Mouse (Mus musculus) liver, adult 2 months (tissue): ENCODE results near the gene Hist1h4a. TPM values are rescaled to one million over a fixed set of nuclear protein-coding genes. Genes with fewer than 3 reads are reported as not detected.
A peak's percentile ranks its signal among the peaks of the same experiment; 100 is the strongest.

Experiments
- DNase-seq: peaks from one replicate; pipeline ENCODE4 v3.0.0-alpha.2; 2011; ENCODE audit warnings: low read depth, low spot score; ENCODE audit errors: extremely low read depth
- H3K27ac ChIP-seq: fragments of 200-500 bp; replicated peaks from 2 replicates; pipeline ENCODE4 v1.5.1; 2012; ENCODE audit warnings: low read depth, mild to moderate bottlenecking, control low read depth, inconsistent platforms, low read length; ENCODE audit not compliant: insufficient read depth
- H3K27me3 ChIP-seq: fragments of 200-500 bp; 2 replicates; pipeline ENCODE4 v1.6.1; 2012; ENCODE audit warnings: mild to moderate bottlenecking, moderate library complexity, low read length, inconsistent platforms; ENCODE audit not compliant: control insufficient read depth, insufficient read depth
- H3K36me3 ChIP-seq: fragments of 200-500 bp; 2 replicates; pipeline ENCODE4 v1.6.1; 2012; ENCODE audit warnings: low read length, inconsistent platforms; ENCODE audit not compliant: control insufficient read depth, insufficient read depth
- H3K4me1 ChIP-seq: fragments of 200-500 bp; 2 replicates; pipeline ENCODE4 v1.6.1; 2011; ENCODE audit warnings: low read length; ENCODE audit not compliant: control insufficient read depth, insufficient read depth
- H3K4me3 ChIP-seq: fragments of 200-500 bp; 2 replicates; pipeline ENCODE4 v1.5.1; 2011; ENCODE audit warnings: low read depth, mild to moderate bottlenecking, control low read depth, low read length, moderate library complexity; ENCODE audit not compliant: insufficient read depth
- H3K79me2 ChIP-seq: fragments of 200-500 bp; 2 replicates; pipeline ENCODE4 v1.6.1; 2012; ENCODE audit warnings: inconsistent platforms, mild to moderate bottlenecking, low read length, moderate library complexity; ENCODE audit not compliant: control insufficient read depth, insufficient read depth
- H3K9ac ChIP-seq: fragments of 200-500 bp; 2 replicates; pipeline ENCODE4 v1.6.1; 2012; ENCODE audit warnings: low read depth, mild to moderate bottlenecking, control low read depth, inconsistent platforms, low read length
- CTCF ChIP-seq: fragments of 200-500 bp; IDR thresholded peaks from 2 replicates; pipeline ENCODE4 v1.5.1; 2011; ENCODE audit warnings: low read depth, low read length, control low read depth
- POLR2A ChIP-seq: fragments of 200-500 bp; IDR thresholded peaks from 2 replicates; pipeline ENCODE4 v1.6.1; 2011; ENCODE audit warnings: low read length, control low read depth; ENCODE audit not compliant: insufficient read depth; ENCODE audit errors: extremely low read depth
- WGBS: fragments of 180-500 bp; shearing (Covaris S2); methylation state at CpG from one replicate; pipeline ENCODE4 v1.1.7; 2018; 5-methylcytosine and 5-hydroxymethylcytosine counted together
- polyA plus RNA-seq: library from polyadenylated mRNA; depleted of rRNA; stranded (reverse); fragments of >200 nt; gene quantifications from 2 replicates; pipeline ENCODE4 v1.2.3, GENCODE M21; 2012
- total RNA-seq: library from RNA; depleted of rRNA; stranded (reverse); fragments of >200 nt; gene quantifications from 2 replicates; pipeline ENCODE4 v1.2.3, GENCODE M21; 2014

Gene Hist1h4a
- total and polyA plus RNA-seq, 2 experiments: 21.0 TPM; not detected in 1

GRCm38 (mm10) chr13:23760240-23760971 is 624 bp downstream of the Hist1h4a start:
- Histone ChIP-seq H3K9ac (peak overlapping the region; percentile 43; the same call in 1 of the 2 replicates), H3K27ac (no peak overlapping the region), H3K79me2 (no peaks in the 10 kb centered on the region), H3K36me3 (no peaks in the 10 kb centered on the region), H3K4me3 (peak overlapping the region; percentile 67; the same call in 1 of the 2 replicates), H3K27me3 (no peaks in the 10 kb centered on the region), H3K4me1 (peaks cover 11% of the 10 kb centered on the region; the same call in 1 of the 2 replicates)
- 5% methylated on average over 25 of the region's 27 CpGs for WGBS
- DNase-seq: no peak
- TF ChIP-seq CTCF: no peak
- TF ChIP-seq POLR2A: no peak

GRCm38 (mm10) chr13:23759916-23760239 is 1.2 kb downstream of the Hist1h4a start:
- H3K4me3 ChIP-seq: no peak overlapping the region
- TF ChIP-seq POLR2A (no peak), CTCF (no peak)
- no peak overlapping the region for H3K9ac ChIP-seq
- no peaks in the 10 kb centered on the region for H3K27me3 ChIP-seq
- no peak overlapping the region for H3K27ac ChIP-seq
- 67% methylated on average over 1 of the region's 1 CpGs for WGBS
- H3K36me3 ChIP-seq: no peaks in the 10 kb centered on the region
- H3K79me2 ChIP-seq: no peaks in the 10 kb centered on the region
- DNase-seq: no peak
- H3K4me1 ChIP-seq: peaks cover 11% of the 10 kb centered on the region; the same call in 1 of the 2 replicates

GRCm38 (mm10) chr13:23759251-23759771 is 1.7 kb downstream of the Hist1h4a start:
- H3K9ac ChIP-seq: no peak overlapping the region
- H3K4me3 ChIP-seq: no peak overlapping the region
- no peak overlapping the region for H3K27ac ChIP-seq
- TF ChIP-seq POLR2A (no peak), CTCF (no peak)
- DNase-seq: no peak
- H3K36me3 ChIP-seq: no peaks in the 10 kb centered on the region
- H3K4me1 ChIP-seq: peaks cover 11% of the 10 kb centered on the region; the same call in 1 of the 2 replicates
- 96% methylated on average over 3 of the region's 3 CpGs for WGBS
- no peaks in the 10 kb centered on the region for H3K79me2 ChIP-seq
- H3K27me3 ChIP-seq: no peaks in the 10 kb centered on the region

GRCm38 (mm10) chr13:23757921-23758320 is 3.1 kb downstream of the Hist1h4a start:
- Histone ChIP-seq H3K79me2 (no peaks in the 10 kb centered on the region), H3K27ac (no peak overlapping the region), H3K9ac (no peak overlapping the region), H3K27me3 (no peaks in the 10 kb centered on the region), H3K4me1 (peaks cover 11% of the 10 kb centered on the region; the same call in 1 of the 2 replicates), H3K4me3 (no peak overlapping the region), H3K36me3 (no peaks in the 10 kb centered on the region)
- WGBS: 52% methylated on average over 3 of the region's 3 CpGs
- no peak for TF ChIP-seq POLR2A
- no peak for TF ChIP-seq CTCF
- DNase-seq: no peak

- peak overlapping the region; percentile 34; the same call in 1 of the 2 replicates for H3K4me3 ChIP-seq
- no peaks in the 10 kb centered on the region for H3K36me3 ChIP-seq
- DNase-seq: peak; percentile 57
- 1% methylated on average over 19 of the region's 23 CpGs for WGBS
- H3K79me2 ChIP-seq: no peaks in the 10 kb centered on the region
- H3K9ac ChIP-seq: peak overlapping the region; percentile 3; the same call in 1 of the 2 replicates
- peak overlapping the region; percentile 9; the same call in 1 of the 2 replicates for H3K27ac ChIP-seq
- peaks cover 11% of the 10 kb centered on the region; the same call in 1 of the 2 replicates for H3K4me1 ChIP-seq
- H3K27me3 ChIP-seq: no peaks in the 10 kb centered on the region
- TF ChIP-seq CTCF: no peak
- TF ChIP-seq POLR2A: no peak
These were observed 3.7 kb downstream of the Hist1h4a start for GRCm38 (mm10) chr13:23757211-23757773.
